ENCODE assay signal across 31 mouse cellular contexts in the genomic region with DNA sequence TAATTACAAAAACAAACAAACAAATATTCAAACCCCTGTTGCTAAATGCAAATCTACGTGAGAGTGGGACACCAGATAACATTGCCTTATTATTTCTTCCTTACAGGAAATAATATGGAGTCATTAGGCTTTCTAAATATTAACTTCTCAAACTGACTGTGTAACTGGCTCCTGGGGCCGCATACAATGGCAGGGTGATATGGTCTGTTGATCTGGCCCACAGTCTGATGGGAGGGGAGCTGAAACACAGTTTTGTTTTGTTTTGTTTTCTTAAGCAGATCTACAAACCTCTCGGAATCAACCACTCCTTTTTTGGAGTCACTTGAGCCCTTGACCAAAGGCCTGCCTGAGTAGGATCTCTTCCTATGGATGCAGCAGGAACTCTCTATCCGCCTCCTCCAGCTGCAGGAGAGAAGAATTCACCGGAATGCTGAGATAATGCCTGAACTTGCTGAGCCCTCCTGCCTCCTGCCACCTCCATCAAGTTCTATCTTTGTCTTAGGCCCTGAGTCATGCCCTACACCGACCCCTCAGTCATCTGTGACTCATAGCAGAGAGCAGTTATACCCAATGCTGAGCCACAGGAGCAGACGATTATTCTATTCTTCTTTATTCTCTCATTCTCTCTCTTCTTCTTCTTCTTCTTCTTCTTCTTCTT.
A peak's percentile ranks its signal among the peaks of the same experiment; 100 is the strongest.
DNase-seq lines count a peak whose midpoint lies in the region; ATAC-seq and TF ChIP-seq lines count a peak whose summit lies in the region.
"Had no signal": no experiment of that assay in that cellular context is flagged by ENCODE, and none has a peak within 500 bp of the region (broad histone marks: within the 10 kb centered on the region; RNA-seq: fewer than 3 reads in every experiment).

No protein-coding gene starts in this region.

- H3K4me2 ChIP-seq in kidney, embryonic 16.5 days (replicated peaks; ENCODE audit: low read depth, low read length): no peak overlapping the region
- H3K4me2 ChIP-seq: embryonic facial prominence, embryonic 15.5 days; forebrain, embryonic 13.5 days; heart, embryonic 15.5 days; intestine, embryonic 15.5 days; limb, embryonic 15.5 days; neural tube, embryonic 12.5 days had no signal

- H3K36me3 ChIP-seq in kidney, embryonic 16.5 days (ENCODE audit: insufficient read depth, low read length): no peaks in the 10 kb centered on the region
- H3K36me3 ChIP-seq: embryonic facial prominence, embryonic 10.5 days; embryonic facial prominence, embryonic 15.5 days; heart, embryonic 10.5 days; heart, embryonic 15.5 days; intestine, embryonic 15.5 days; limb, embryonic 10.5 days; limb, embryonic 15.5 days; neural tube, embryonic 12.5 days had no signal

- H3K4me3 ChIP-seq in kidney, embryonic 16.5 days (ENCODE audit: low read length): no peak overlapping the region
- H3K4me3 ChIP-seq in embryonic fibroblast, embryonic 13.5 days (ENCODE audit: insufficient read depth, low read length): no peak overlapping the region
- H3K4me3 ChIP-seq: embryonic facial prominence, embryonic 10.5 days; embryonic facial prominence, embryonic 15.5 days; forebrain, embryonic 13.5 days; heart, embryonic 10.5 days; heart, embryonic 15.5 days; intestine, embryonic 15.5 days; limb, embryonic 10.5 days; limb, embryonic 15.5 days; neural tube, embryonic 12.5 days had no signal

- H3K27ac ChIP-seq in kidney, embryonic 16.5 days (ENCODE audit: low read length): peak overlapping the region; percentile 48; the same call in 1 of the 2 replicates
- H3K27ac ChIP-seq in embryonic fibroblast, embryonic 13.5 days (ENCODE audit: insufficient read depth, low read length): peak overlapping the region; percentile 51; the same call in 1 of the 2 replicates
- H3K27ac ChIP-seq: embryonic facial prominence, embryonic 10.5 days; embryonic facial prominence, embryonic 15.5 days; forebrain, embryonic 13.5 days; heart, embryonic 10.5 days; heart, embryonic 15.5 days; intestine, embryonic 15.5 days; limb, embryonic 10.5 days; limb, embryonic 15.5 days; liver, embryonic 14.5 days; neural tube, embryonic 12.5 days had no signal

- no peak for TF ChIP-seq CTCF in embryonic fibroblast, embryonic 13.5 days (IDR thresholded peaks at IDR 0.05; ENCODE audit: borderline replicate concordance, insufficient read depth, low read length)

- no peaks in the 10 kb centered on the region for H3K27me3 ChIP-seq in kidney, embryonic 16.5 days (ENCODE audit: insufficient read depth, low read length)
- H3K27me3 ChIP-seq: embryonic facial prominence, embryonic 15.5 days; heart, embryonic 15.5 days; intestine, embryonic 15.5 days; limb, embryonic 15.5 days had no signal

- peak; percentile 18 for DNase-seq in adrenal gland, adult 8-10 months
- no peak for DNase-seq in adrenal gland, postnatal 25 days
- no peak for DNase-seq in kidney, postnatal 10 days
- peak; percentile 67 for DNase-seq in Muller cell, postnatal 12 days (ENCODE audit: inconsistent ontology term)
- DNase-seq in liver: no peak
- DNase-seq in lung, postnatal 10 days: no peak
- DNase-seq: cerebellum, adult 8-10 months; cerebellum, postnatal 25 days; gastrocnemius, postnatal 25 days; heart, adult 11 months; layer of hippocampus, postnatal 36 days; lung, adult 2 months; lung, postnatal 14 days; midbrain, embryonic 14.5 days; right cerebral cortex, adult 18-20 months; spleen, adult 18-20 months; thymus, adult 18-20 months; thymus, postnatal 25 days had no signal

- no peaks in the 10 kb centered on the region for H3K9me3 ChIP-seq in kidney, embryonic 16.5 days (ENCODE audit: low read length)
- H3K9me3 ChIP-seq: embryonic facial prominence, embryonic 10.5 days; embryonic facial prominence, embryonic 15.5 days; forebrain, embryonic 13.5 days; heart, embryonic 10.5 days; heart, embryonic 15.5 days; intestine, embryonic 15.5 days; limb, embryonic 10.5 days; limb, embryonic 15.5 days; neural tube, embryonic 12.5 days had no signal

- no peak for TF ChIP-seq POLR2A in embryonic fibroblast, embryonic 13.5 days (IDR thresholded peaks at IDR 0.05; ENCODE audit: low read depth, low read length)

- ATAC-seq in kidney, embryonic 16.5 days (ENCODE audit: low FRiP score, low TSS enrichment): peak; percentile 87
- ATAC-seq: forebrain, embryonic 13.5 days; hindbrain, embryonic 16.5 days; intestine, embryonic 15.5 days had no signal

- WGBS in kidney, embryonic 16.5 days: 57% methylated on average over 7 of the region's 7 CpGs

- no peaks in the 10 kb centered on the region for H3K4me1 ChIP-seq in kidney, embryonic 16.5 days (ENCODE audit: insufficient read depth, low read length)
- H3K4me1 ChIP-seq in embryonic fibroblast, embryonic 13.5 days (ENCODE audit: control insufficient read depth, insufficient read depth, low read length): no peaks in the 10 kb centered on the region
- H3K4me1 ChIP-seq: embryonic facial prominence, embryonic 10.5 days; embryonic facial prominence, embryonic 15.5 days; forebrain, embryonic 13.5 days; heart, embryonic 15.5 days; intestine, embryonic 15.5 days; limb, embryonic 10.5 days; limb, embryonic 15.5 days; neural tube, embryonic 12.5 days had no signal

- no peak overlapping the region for H3K9ac ChIP-seq in kidney, embryonic 16.5 days (replicated peaks; ENCODE audit: low read length)
- H3K9ac ChIP-seq: embryonic facial prominence, embryonic 15.5 days; forebrain, embryonic 13.5 days; heart, embryonic 15.5 days; intestine, embryonic 15.5 days; limb, embryonic 15.5 days; liver, embryonic 14.5 days; neural tube, embryonic 12.5 days had no signal

Comparison
In these comparisons a context has a peak if more than half of its experiments do, and no peak if none do; other contexts are left out.
1. DNase-seq: peak in adrenal gland, adult 8-10 months (single experiment) and Muller cell, postnatal 12 days (single experiment); none in adrenal gland, postnatal 25 days (single experiment), kidney, postnatal 10 days (single experiment), liver (single experiment) and lung, postnatal 10 days (single experiment).